Mouse (Mus musculus) urinary bladder, adult 18-20 months (tissue): ENCODE measurements around the gene Ppara.

Experiments used
- DNase-seq, 2 experiments: peaks; one replicate each; pipeline ENCODE4 v3.0.0; 2022; ENCODE audit warnings: low spot score in 2 of 2, mixed read lengths in 2 of 2

Gene Ppara

GRCm38 (mm10) chr15:85705013-85705528, 29.7 kb upstream of the Ppara start:
- DNase-seq, result no peak

DNA sequence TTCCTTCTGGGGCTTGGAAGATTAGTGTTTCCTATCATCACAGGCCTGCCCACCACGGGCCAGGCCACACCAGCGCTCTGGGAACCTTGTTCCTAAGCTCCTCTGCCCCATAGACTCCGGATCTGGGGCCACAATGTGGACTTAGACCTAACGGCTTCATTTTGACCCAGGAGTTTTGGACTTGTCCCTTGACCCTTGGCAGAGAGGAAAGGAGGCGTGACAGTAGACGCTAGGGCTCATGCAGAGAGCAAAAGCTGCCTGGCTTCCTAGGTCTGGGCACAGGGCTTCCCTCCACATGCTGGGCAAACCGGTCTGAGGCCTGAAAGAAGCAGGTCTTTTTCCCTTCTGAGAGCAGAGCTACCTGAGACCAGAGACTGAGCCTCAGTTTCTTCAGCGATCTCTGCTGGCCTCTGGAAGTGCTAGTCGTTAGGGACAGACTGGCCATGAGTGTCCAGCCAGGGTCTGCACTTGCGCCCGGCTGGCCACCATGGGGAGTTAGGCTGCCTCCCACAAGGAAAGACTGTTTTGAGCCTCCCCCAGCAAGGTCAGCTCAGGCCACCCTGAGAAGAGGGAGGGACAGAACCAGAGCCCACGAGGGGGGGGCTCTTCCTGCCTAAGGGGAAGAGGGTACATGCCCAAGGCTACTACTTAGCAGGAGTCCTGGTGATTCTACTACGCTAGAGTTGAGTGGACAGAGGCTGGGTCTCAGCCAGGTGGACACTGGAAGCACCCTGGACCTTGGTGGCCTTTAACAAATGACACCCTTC, 29.0 kb upstream of the Ppara start:
- DNase-seq, result no peak

GRCm38 (mm10) chr15:85706527-85706926, 28.3 kb upstream of the Ppara start:
- DNase-seq, result no peak

- DNase-seq, result no peak
Measured at GRCm38 (mm10) chr15:85707017-85707416, 27.8 kb upstream of the Ppara start.

DNA sequence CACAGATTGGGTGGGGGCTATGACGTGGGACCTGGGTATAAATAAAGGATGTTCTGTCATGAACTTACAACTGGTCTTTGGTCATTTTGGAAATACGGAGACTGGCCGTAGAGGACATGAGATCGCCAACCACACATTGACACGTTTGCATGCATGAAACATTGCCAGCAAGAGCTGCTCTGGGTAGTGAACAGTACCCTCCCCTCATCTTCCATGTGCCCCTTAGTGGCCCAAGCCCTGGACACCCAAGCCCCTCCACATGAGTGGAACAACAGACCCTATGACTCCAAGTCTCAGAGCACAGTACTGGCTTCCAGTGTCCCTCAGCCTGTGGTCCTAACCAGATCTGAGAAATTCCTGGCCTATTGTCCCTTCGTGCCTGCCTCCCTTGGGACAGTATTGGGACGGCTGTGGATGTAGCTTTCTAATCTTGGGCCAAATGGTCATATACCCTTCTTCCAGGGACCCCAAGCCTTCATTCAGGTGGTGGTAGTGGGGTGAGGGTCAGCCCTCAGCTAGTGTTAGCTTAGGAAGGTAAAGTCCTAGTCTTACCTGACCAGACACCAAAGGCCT, 27.2 kb upstream of the Ppara start:
- no peak for DNase-seq

GRCm38 (mm10) chr15:85708217-85708616, 26.6 kb upstream of the Ppara start:
- DNase-seq, result no peak

GRCm38 (mm10) chr15:85708843-85709242, 25.9 kb upstream of the Ppara start:
- no peak for DNase-seq

- DNase-seq, result peak; percentile 73 to 78
Measured at GRCm38 (mm10) chr15:85709268-85709973, 25.4 kb upstream of the Ppara start.

- peak in 1 of 2 experiments; percentile 69 for DNase-seq
Measured at GRCm38 (mm10) chr15:85710179-85710578, 24.6 kb upstream of the Ppara start.

- no peak for DNase-seq
Measured at GRCm38 (mm10) chr15:85710641-85711580, 23.9 kb upstream of the Ppara start.

DNA sequence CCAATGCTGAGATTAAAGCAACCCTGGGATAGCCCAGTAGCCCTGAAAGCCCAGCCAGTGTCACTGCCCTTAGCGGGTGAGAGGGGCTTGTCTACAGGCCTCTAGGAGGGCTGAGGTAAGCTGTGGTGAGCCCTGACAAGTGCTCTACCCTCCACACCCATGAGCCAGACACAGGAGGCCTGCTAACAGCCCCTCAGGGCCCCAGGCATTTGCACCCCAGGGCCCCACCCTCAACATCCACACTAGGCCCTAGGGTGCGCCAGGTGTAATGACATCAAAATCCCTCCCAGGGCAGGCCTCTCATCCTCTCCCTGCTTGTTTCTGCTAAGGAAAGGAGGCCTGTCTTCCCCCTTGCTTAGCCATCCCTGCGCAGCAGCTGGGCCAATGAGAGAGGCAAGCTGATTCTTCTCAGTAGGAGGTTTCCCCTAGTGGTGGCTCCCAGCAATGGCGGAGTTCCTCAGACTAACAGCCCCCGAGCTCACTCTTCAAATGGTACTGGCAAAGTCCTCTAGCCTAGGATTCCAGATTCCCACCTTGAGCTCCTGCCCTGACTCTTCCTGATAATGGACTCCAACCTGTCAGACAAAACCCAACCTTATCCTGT, 22.1 kb upstream of the Ppara start:
- DNase-seq, result no peak

DNA sequence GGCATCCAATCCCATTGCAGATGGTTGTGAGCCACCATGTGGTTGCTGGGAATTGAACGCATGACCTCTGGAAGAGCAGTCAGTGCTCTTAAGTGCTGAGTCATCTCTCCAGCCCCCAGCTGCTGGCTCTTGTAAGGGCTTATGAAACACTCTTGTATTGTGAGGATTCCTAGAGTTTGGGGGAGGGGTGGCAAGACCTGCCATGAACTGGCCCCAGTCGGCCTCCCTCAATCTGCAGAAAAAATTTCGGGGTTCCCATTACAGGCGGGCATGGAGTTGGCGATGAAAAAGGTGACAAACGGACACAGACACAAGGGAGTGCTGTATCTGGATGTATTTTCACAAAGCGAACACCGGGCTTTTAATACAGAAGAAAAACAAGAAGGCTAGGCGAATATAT, 21.4 kb upstream of the Ppara start:
- DNase-seq, result no peak

GRCm38 (mm10) chr15:85715059-85715458, 19.7 kb upstream of the Ppara start:
- no peak for DNase-seq

DNA sequence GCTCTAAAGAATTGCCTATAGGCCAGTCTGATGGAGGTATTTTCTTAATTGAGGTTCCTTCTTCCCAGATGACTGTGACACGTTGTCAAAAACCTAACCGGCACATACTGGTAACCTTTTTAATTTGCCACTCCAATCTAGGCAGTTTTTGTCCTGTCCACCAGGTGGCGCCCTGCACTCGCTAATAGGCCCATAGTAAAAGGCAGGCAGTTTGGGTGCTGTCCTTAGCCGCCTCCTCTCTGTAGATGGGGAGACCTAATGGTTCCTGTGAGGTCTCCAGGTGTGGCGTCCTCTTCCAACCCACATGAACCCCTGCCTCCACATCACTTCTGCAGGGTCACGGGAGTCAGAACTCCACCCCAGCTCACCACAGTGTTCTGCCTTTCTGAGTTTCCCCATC, 18.7 kb upstream of the Ppara start:
- DNase-seq, result peak; percentile 75 to 83

GRCm38 (mm10) chr15:85716591-85716990, 18.2 kb upstream of the Ppara start:
- DNase-seq, result no peak

- DNase-seq, result no peak
Measured at GRCm38 (mm10) chr15:85717008-85717407, 17.8 kb upstream of the Ppara start.

DNA sequence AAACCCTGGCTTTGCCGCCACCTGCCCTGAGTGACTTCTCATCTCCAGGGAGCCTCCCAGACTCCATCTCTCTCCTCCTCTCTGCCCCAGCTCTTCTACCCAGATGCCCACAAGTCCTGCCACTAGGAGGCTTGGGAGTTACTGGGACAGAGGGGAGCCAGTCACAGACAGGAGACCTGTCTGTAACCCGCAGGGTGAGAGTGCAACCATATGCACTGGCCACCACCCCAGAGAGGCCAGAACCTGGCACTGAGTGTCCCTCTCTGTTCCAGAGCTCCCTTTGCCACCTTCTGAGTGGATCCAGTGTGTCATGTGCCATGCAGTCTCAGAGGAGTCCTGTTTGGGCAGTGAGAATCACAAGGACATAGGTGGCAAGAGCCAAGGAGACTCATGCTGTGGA, 17.0 kb upstream of the Ppara start:
- no peak for DNase-seq

DNA sequence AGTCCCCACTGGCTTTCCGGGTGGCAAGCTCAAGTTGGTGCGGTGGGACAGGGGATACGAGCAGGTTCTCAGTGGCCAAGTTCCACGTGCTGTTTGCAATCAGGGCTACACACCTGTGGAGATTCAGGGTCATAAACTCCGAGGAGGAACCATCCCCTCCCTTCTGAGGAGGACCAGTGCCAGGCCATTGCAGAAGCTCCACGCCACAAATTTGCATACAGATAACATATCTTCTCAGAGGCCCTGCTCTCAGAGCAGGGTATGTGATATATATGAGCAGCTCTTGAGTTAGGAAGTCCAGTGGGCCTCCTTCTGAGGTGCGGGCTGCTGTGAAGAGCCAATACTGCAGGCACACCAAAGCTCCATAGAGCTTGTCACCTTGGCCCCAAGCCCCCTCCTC, 15.8 kb upstream of the Ppara start:
- no peak for DNase-seq

GRCm38 (mm10) chr15:85720366-85720841, 14.4 kb upstream of the Ppara start:
- no peak for DNase-seq

DNA sequence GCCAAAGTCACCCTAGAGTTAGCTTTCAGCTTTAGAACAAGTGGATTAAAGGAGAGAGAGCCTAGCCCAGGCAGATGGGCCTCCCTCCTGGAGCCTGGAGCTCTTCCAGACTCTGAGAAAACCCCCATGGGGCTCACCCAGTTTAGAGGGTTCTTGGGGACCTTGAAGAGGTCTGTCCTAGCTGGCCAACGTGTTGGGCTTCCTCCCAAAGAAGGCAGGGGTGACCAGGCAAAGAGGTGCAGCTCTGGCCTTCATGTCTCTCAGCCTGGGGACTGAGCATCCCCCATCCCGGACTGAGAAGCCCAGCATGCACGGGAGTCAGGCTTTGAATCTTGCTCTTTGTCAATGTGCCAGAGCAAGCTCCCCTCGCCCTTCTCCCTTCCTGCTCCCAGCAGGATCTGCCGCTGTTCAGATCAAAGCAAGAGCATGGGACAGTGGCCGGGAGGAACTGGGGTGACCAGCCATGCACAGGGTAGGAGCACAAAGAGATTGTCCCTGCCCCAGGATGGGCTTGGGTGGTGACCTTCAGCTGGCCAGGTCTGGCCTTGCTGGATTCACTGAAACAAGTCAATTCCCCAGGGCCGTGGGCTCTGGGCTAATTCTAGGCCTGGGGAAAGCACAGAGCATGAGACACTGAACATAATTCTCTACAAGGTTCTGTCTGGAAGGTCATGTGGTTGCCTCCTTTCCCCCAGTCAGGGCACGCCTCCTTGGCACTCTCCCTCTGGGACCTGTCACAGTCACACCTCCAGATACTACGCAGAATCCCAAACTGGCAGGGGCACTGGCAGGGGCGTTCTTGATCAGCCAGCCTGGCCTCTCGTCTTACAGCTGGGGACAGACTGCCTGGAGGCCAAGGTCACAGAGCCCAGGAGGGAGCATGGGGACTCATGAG, 10.3 kb upstream of the Ppara start:
- DNase-seq, result no peak
